Mouse (Mus musculus) CH12.LX (cell line): Measurements from ENCODE around the gene Pakap. TPM values are rescaled to one million over a fixed set of nuclear protein-coding genes. Genes with fewer than 3 reads are reported as not detected.

ENCODE experiments used
- DNase-seq: peaks from one replicate; pipeline ENCODE4 v3.0.0-alpha.2; 2013; ENCODE audit errors: extremely low read depth
- H3K27ac ChIP-seq: 2 replicates; pipeline ENCODE4 v1.5.1; 2012; ENCODE audit warnings: low read depth, mild to moderate bottlenecking, control low read depth, moderate library complexity; ENCODE audit not compliant: insufficient read depth
- H3K27me3 ChIP-seq: replicated peaks from 2 replicates; pipeline ENCODE3; 2012; ENCODE audit warnings: inconsistent platforms
- H3K36me3 ChIP-seq, 2 experiments: replicated peaks in 1 of 2; 2 replicates each; pipeline versions ENCODE3 to v1.6.1; 2012; ENCODE audit warnings: inconsistent platforms in 1 of 2, low read length in 1 of 2, mild to moderate bottlenecking in 1 of 2, mixed read lengths in 1 of 2, moderate library complexity in 1 of 2; ENCODE audit not compliant: control insufficient read depth in 1 of 2, insufficient read depth in 1 of 2
- H3K4me1 ChIP-seq, 2 experiments: 2 replicates each; pipeline ENCODE4 v1.6.1; 2012; ENCODE audit warnings: inconsistent platforms in 1 of 2, moderate library complexity in 1 of 2; ENCODE audit not compliant: insufficient read depth in 2 of 2, control insufficient read depth in 1 of 2
- H3K4me2 ChIP-seq: 2 replicates; pipeline ENCODE4 v1.6.1; 2012; ENCODE audit warnings: low read depth, mild to moderate bottlenecking, control low read depth; ENCODE audit not compliant: poor library complexity, insufficient read depth, severe bottlenecking
- H3K4me3 ChIP-seq, 3 experiments: fragments of 150-350 bp in 1 of 3; sonication (generic) in 1 of 3; replicated peaks in 1 of 3; 2 replicates each; pipeline versions ENCODE3 to v1.5.1; 2011 to 2012; ENCODE audit warnings: low read depth in 2 of 3, low read length in 2 of 3, mild to moderate bottlenecking in 2 of 3, moderate library complexity in 2 of 3, control low read depth in 1 of 3, improper control_type of control experiment in 1 of 3, inconsistent platforms in 1 of 3, mixed read lengths in 1 of 3; ENCODE audit not compliant: poor library complexity in 1 of 3
- H3K79me2 ChIP-seq: replicated peaks from 2 replicates; pipeline ENCODE4 v1.6.1; 2012; ENCODE audit warnings: mild to moderate bottlenecking, moderate library complexity; ENCODE audit not compliant: control insufficient read depth, poor library complexity, insufficient read depth, severe bottlenecking; ENCODE audit errors: extremely low read depth
- H3K9ac ChIP-seq: 2 replicates; pipeline ENCODE4 v1.6.1; 2012; ENCODE audit warnings: low read depth, mild to moderate bottlenecking, control low read depth, moderate library complexity; ENCODE audit not compliant: insufficient read depth
- H3K9me3 ChIP-seq: replicated peaks from 2 replicates; pipeline ENCODE3; 2012; ENCODE audit warnings: low read length, inconsistent platforms, mixed read lengths
- CHD1 ChIP-seq: IDR thresholded peaks from 2 replicates; pipeline ENCODE4 v1.6.1; 2012; ENCODE audit warnings: low read depth, low read length, improper control_type of control experiment, inconsistent platforms
- E2F4 ChIP-seq: IDR thresholded peaks from 2 replicates; pipeline ENCODE4 v1.6.1; 2011; ENCODE audit warnings: low read depth, low read length, improper control_type of control experiment; ENCODE audit not compliant: insufficient replicate concordance
- ETS1 ChIP-seq: conservative IDR thresholded peaks from 2 replicates; pipeline ENCODE4 v1.6.1; 2012; ENCODE audit warnings: low read depth, mild to moderate bottlenecking, inconsistent platforms, low read length, improper control_type of control experiment, moderate library complexity
- HCFC1 ChIP-seq: IDR thresholded peaks from 2 replicates; pipeline ENCODE4 v1.6.1; 2012; ENCODE audit warnings: low read depth, mild to moderate bottlenecking, inconsistent platforms, low read length, improper control_type of control experiment
- IRF4 ChIP-seq: IDR thresholded peaks from 2 replicates; pipeline ENCODE4 v1.6.1; 2014; ENCODE audit warnings: low read depth, mild to moderate bottlenecking, inconsistent platforms, low read length, improper control_type of control experiment
- JUN ChIP-seq: IDR thresholded peaks from 2 replicates; pipeline ENCODE4 v1.6.1; 2011; ENCODE audit warnings: low read depth, mild to moderate bottlenecking, low read length, improper control_type of control experiment, moderate library complexity; ENCODE audit not compliant: insufficient read depth
- MAFK ChIP-seq: IDR thresholded peaks from 2 replicates; pipeline ENCODE4 v1.6.1; 2011; ENCODE audit warnings: low read length, improper control_type of control experiment; ENCODE audit not compliant: insufficient replicate concordance
- MAZ ChIP-seq: IDR thresholded peaks from 2 replicates; pipeline ENCODE4 v1.6.1; 2012; ENCODE audit warnings: low read depth, mild to moderate bottlenecking, inconsistent platforms, low read length, improper control_type of control experiment, moderate library complexity
- NELFE ChIP-seq: IDR thresholded peaks from 2 replicates; pipeline ENCODE4 v1.6.1; 2011; ENCODE audit warnings: low read depth, low read length, improper control_type of control experiment
- NRF1 ChIP-seq: IDR thresholded peaks from 2 replicates; pipeline ENCODE4 v1.6.1; 2014; ENCODE audit warnings: low read depth, mild to moderate bottlenecking, inconsistent platforms, low read length, improper control_type of control experiment, moderate library complexity
- POLR2A ChIP-seq: IDR thresholded peaks from 2 replicates; pipeline ENCODE4 v1.6.1; 2011; ENCODE audit warnings: low read depth, mild to moderate bottlenecking, improper control_type of control experiment, low read length
- RAD21 ChIP-seq: IDR thresholded peaks from 2 replicates; pipeline ENCODE4 v1.6.1; 2011; ENCODE audit warnings: low read depth, mild to moderate bottlenecking, low read length, improper control_type of control experiment, moderate library complexity
- SMC3 ChIP-seq: IDR thresholded peaks from 2 replicates; pipeline ENCODE4 v1.6.1; 2011; ENCODE audit warnings: low read depth, low read length, improper control_type of control experiment
- TBP ChIP-seq: conservative IDR thresholded peaks from 2 replicates; pipeline ENCODE4 v1.6.1; 2011; ENCODE audit warnings: low read depth, low read length, improper control_type of control experiment
- UBTF ChIP-seq: IDR thresholded peaks from 2 replicates; pipeline ENCODE4 v1.6.1; 2012; ENCODE audit warnings: low read depth, mild to moderate bottlenecking, inconsistent platforms, low read length, improper control_type of control experiment, moderate library complexity
- ZNF384 ChIP-seq: IDR thresholded peaks from 2 replicates; pipeline ENCODE4 v1.6.1; 2012; ENCODE audit warnings: low read depth, low read length, improper control_type of control experiment, inconsistent platforms
- dilution Hi-C: fragments of 300-500 bp; cut with MboI; formaldehyde crosslinking; loops from 2 replicates; pipeline ENCODE4 v1.14.3; 2020; ENCODE audit warnings: low sequenced_read_pairs; ENCODE audit not compliant: extremely low pct_unique_long_range_greater_than_20kb, extremely low pct_ligation_motif_present
- in situ Hi-C: fragments of 300-500 bp; cut with MboI; formaldehyde crosslinking; loops from 3 replicates; pipeline ENCODE4 v1.14.3; 2019; ENCODE audit warnings: low sequenced_read_pairs, low pct_ligation_motif_present, low pct_unique_long_range_greater_than_20kb, mixed read lengths
- polyA plus RNA-seq: library from polyadenylated mRNA; unstranded; fragments of >175 nt; gene quantifications from 2 replicates; pipeline ENCODE4 v1.2.1, GENCODE M21; 2012; ENCODE audit warnings: low read depth; ENCODE audit not compliant: insufficient read length
- total RNA-seq, 2 experiments: library from RNA; depleted of rRNA; stranded (reverse); fragments of 300-350 nt in 1 of 2; fragments of >200 nt in 1 of 2; gene quantifications; 2 replicates each; pipeline ENCODE4 v1.2.3; 2012 to 2014

The Pakap gene
- total and polyA plus RNA-seq, 3 experiments, result 0.08 to 0.14 TPM; not detected in 1

- H3K9me3 ChIP-seq, result peaks cover 2% of the 10 kb centered on the region
- H3K27ac ChIP-seq, result no peak overlapping the region
- no peak for DNase-seq
- H3K4me2 ChIP-seq, result no peak overlapping the region
- H3K4me3 ChIP-seq, result no peak overlapping the region
- TF ChIP-seq IRF4 (no peak), HCFC1 (no peak)
- H3K9ac ChIP-seq, result no peak overlapping the region
- dilution Hi-C loops (no loop called here), in situ Hi-C loops (loop anchor here (25.0 kb wide), 1 partner anchor 152 kb away; no protein-coding TSS in a partner anchor)
- H3K36me3 ChIP-seq, result no peaks in the 10 kb centered on the region
- no peaks in the 10 kb centered on the region for H3K4me1 ChIP-seq
- no peaks in the 10 kb centered on the region for H3K79me2 ChIP-seq
- H3K27me3 ChIP-seq, result no peaks in the 10 kb centered on the region
Measured at GRCm38 (mm10) chr4:57614686-57615085, 46.7 kb downstream of the Pakap start.

- no peak overlapping the region for H3K9ac ChIP-seq
- H3K27me3 ChIP-seq, result no peaks in the 10 kb centered on the region
- dilution Hi-C loops, result no loop called here
- TF ChIP-seq MAFK, result no peak
- TF ChIP-seq NELFE, result no peak
- no peak for TF ChIP-seq SMC3
- TF ChIP-seq ETS1, result no peak
- TF ChIP-seq, all 38 proteins: peak for 0
- in situ Hi-C loops, result loop anchor here (25.0 kb wide), 1 partner anchor 156 kb away; no protein-coding TSS in a partner anchor
- H3K36me3 ChIP-seq, result no peaks in the 10 kb centered on the region
- H3K79me2 ChIP-seq, result no peaks in the 10 kb centered on the region
- H3K4me3 ChIP-seq, result no peak overlapping the region
- no peaks in the 10 kb centered on the region for H3K4me1 ChIP-seq
- no peak overlapping the region for H3K27ac ChIP-seq
- no peak for DNase-seq
- peaks cover 2% of the 10 kb centered on the region for H3K9me3 ChIP-seq
- no peak overlapping the region for H3K4me2 ChIP-seq
Measured at GRCm38 (mm10) chr4:57618743-57619142, 50.8 kb downstream of the Pakap start.

- dilution Hi-C loops (no loop called here), in situ Hi-C loops (loop anchor here (25.0 kb wide), 1 partner anchor 161 kb away; no protein-coding TSS in a partner anchor)
- no peaks in the 10 kb centered on the region for H3K79me2 ChIP-seq
- H3K4me2 ChIP-seq, result peak overlapping the region; percentile 30
- no peaks in the 10 kb centered on the region for H3K4me1 ChIP-seq
- peaks cover 2% of the 10 kb centered on the region for H3K9me3 ChIP-seq
- H3K4me3 ChIP-seq, result no peak overlapping the region
- TF ChIP-seq UBTF, result no peak
- TF ChIP-seq CHD1, result no peak
- no peak for TF ChIP-seq TBP
- TF ChIP-seq NRF1, result no peak
- no peak for TF ChIP-seq JUN
- TF ChIP-seq MAZ, result no peak
- no peak for TF ChIP-seq ZNF384
- no peak for TF ChIP-seq RAD21
- TF ChIP-seq POLR2A, result no peak
- TF ChIP-seq E2F4, result no peak
- H3K9ac ChIP-seq, result no peak overlapping the region
- H3K27me3 ChIP-seq, result no peaks in the 10 kb centered on the region
- DNase-seq, result no peak
- H3K27ac ChIP-seq, result no peak overlapping the region
- H3K36me3 ChIP-seq, result no peaks in the 10 kb centered on the region
Measured at GRCm38 (mm10) chr4:57622816-57623215, 54.8 kb downstream of the Pakap start.
